Mouse (Mus musculus) neural tube, embryonic 11.5 days (tissue): ENCODE measurements around the gene Fancf. TPM values are rescaled to one million over a fixed set of nuclear protein-coding genes. Genes with fewer than 3 reads are reported as not detected.

Experiments
- ATAC-seq: fragments of 200-750 bp; cut with Nextera tagmentation; 2 replicates; pipeline ENCODE4 v1.8.0; 2017; ENCODE audit warnings: moderate number of reproducible peaks, mild to moderate bottlenecking, moderate TSS enrichment, moderate library complexity; ENCODE audit not compliant: insufficient read depth, low FRiP score, low TSS enrichment
- DNase-seq: peaks from one replicate; pipeline ENCODE4 v3.0.0-alpha.2; 2015; ENCODE audit warnings: low spot score
- H3K27ac ChIP-seq: fragments of 300-500 bp; sonication (generic); 2 replicates; pipeline ENCODE4 v1.5.1; 2014; ENCODE audit warnings: low read depth, mild to moderate bottlenecking, low read length
- H3K27me3 ChIP-seq: fragments of 300-500 bp; sonication (generic); 2 replicates; pipeline ENCODE4 v1.6.1; 2014; ENCODE audit warnings: mild to moderate bottlenecking, low read length, mixed read lengths; ENCODE audit not compliant: control insufficient read depth, insufficient read depth
- H3K36me3 ChIP-seq: fragments of 300-500 bp; sonication (generic); 2 replicates; pipeline ENCODE4 v1.6.1; 2014; ENCODE audit warnings: mild to moderate bottlenecking, low read length, moderate library complexity, mixed read lengths; ENCODE audit not compliant: control insufficient read depth, insufficient read depth
- H3K4me1 ChIP-seq: fragments of 300-500 bp; sonication (generic); 2 replicates; pipeline ENCODE4 v1.6.1; 2014; ENCODE audit warnings: low read length, mixed read lengths; ENCODE audit not compliant: control insufficient read depth, insufficient read depth
- H3K4me2 ChIP-seq: fragments of 300-500 bp; sonication (generic); 2 replicates; pipeline ENCODE4 v1.6.1; 2014; ENCODE audit warnings: low read depth, mild to moderate bottlenecking, moderate library complexity
- H3K4me3 ChIP-seq: fragments of 300-500 bp; sonication (generic); 2 replicates; pipeline ENCODE4 v1.5.1; 2014; ENCODE audit warnings: low read depth, low read length
- H3K9ac ChIP-seq: fragments of 300-500 bp; sonication (generic); 2 replicates; pipeline ENCODE4 v1.6.1; 2014; ENCODE audit warnings: mild to moderate bottlenecking, low read length
- H3K9me3 ChIP-seq: fragments of 300-500 bp; sonication (generic); 2 replicates; pipeline ENCODE4 v1.6.1; 2016; ENCODE audit warnings: low read length; ENCODE audit not compliant: control insufficient read depth
- WGBS: fragments of 180-500 bp; shearing (Covaris S2); extraction: QIAGEN DNeasy Blood & Tissue Kit; methylation state at CpG from one replicate; pipeline ENCODE4 v1.1.7; 2014; 5-methylcytosine and 5-hydroxymethylcytosine counted together
- polyA plus RNA-seq: library from polyadenylated mRNA; unstranded; fragments of >200 nt; fragmentation: Nextera tagmentation; extraction: Ambion mirVana; gene quantifications from 2 replicates; pipeline ENCODE4 v1.2.1, GENCODE M21; 2014

Gene Fancf
- 14.7 and 17.3 TPM in 2 replicates for polyA plus RNA-seq

- peak within 1 kb of the TSS; percentile 76 for H3K4me3 ChIP-seq
- no peaks in the 10 kb centered on the region for H3K27me3 ChIP-seq
- peak within 1 kb of the TSS; percentile 66 for H3K4me2 ChIP-seq
- peak within 1 kb of the TSS; percentile 95 for H3K9ac ChIP-seq
- ATAC-seq (peak; percentile 99), DNase-seq (peak; percentile 98)
- H3K4me1 ChIP-seq = peaks cover 7% of the 10 kb centered on the region; the same call in 1 of the 2 replicates
- peak within 1 kb of the TSS; percentile 98 for H3K27ac ChIP-seq
- H3K9me3 ChIP-seq = no peaks in the 10 kb centered on the region
- under 1% methylated on average over 43 of the region's 43 CpGs for WGBS
- H3K36me3 ChIP-seq = no peaks in the 10 kb centered on the region
Measured at GRCm38 (mm10) chr7:51862097-51862492, at the start of gene Fancf. Gene Fancf (minus strand): TSS chr7:51862267.

- no peaks in the 10 kb centered on the region for H3K4me1 ChIP-seq
- WGBS = 74% methylated on average over 6 of the region's 6 CpGs
- no peak overlapping the region for H3K9ac ChIP-seq
- H3K27me3 ChIP-seq = no peaks in the 10 kb centered on the region
- no peaks in the 10 kb centered on the region for H3K9me3 ChIP-seq
- H3K4me3 ChIP-seq = no peak overlapping the region
- DNase-seq (peak; percentile 16), ATAC-seq (no peak)
- no peak overlapping the region for H3K27ac ChIP-seq
- H3K36me3 ChIP-seq = no peaks in the 10 kb centered on the region
- H3K4me2 ChIP-seq = no peak overlapping the region
Measured at GRCm38 (mm10) chr7:51899066-51899465, 37.0 kb upstream of the Fancf start.

- Histone ChIP-seq H3K4me2 (no peak overlapping the region), H3K4me3 (no peak overlapping the region), H3K9ac (no peak overlapping the region), H3K36me3 (no peaks in the 10 kb centered on the region), H3K27me3 (no peaks in the 10 kb centered on the region), H3K9me3 (no peaks in the 10 kb centered on the region), H3K27ac (0 out of 2 replicates have a peak overlapping the region, but pooled peaks have one; percentile 34), H3K4me1 (no peaks in the 10 kb centered on the region)
- whole genome bisulfite sequencing = 56% methylated on average over 2 of the region's 2 CpGs
- DNase-seq = peak; percentile 16
- ATAC-seq = no peak
Measured at GRCm38 (mm10) chr7:51894939-51895338, 32.9 kb upstream of the Fancf start.

GRCm38 (mm10) chr7:51894133-51894801 lies 32.2 kb upstream of the Fancf start:
- DNase-seq (no peak), ATAC-seq (no peak)
- Histone ChIP-seq H3K4me3 (no peak overlapping the region), H3K4me1 (no peaks in the 10 kb centered on the region), H3K9me3 (no peaks in the 10 kb centered on the region), H3K9ac (no peak overlapping the region), H3K36me3 (no peaks in the 10 kb centered on the region), H3K27ac (no peak overlapping the region), H3K27me3 (no peaks in the 10 kb centered on the region), H3K4me2 (no peak overlapping the region)
- 80% methylated on average over 4 of the region's 4 CpGs for WGBS

GRCm38 (mm10) chr7:51893008-51893407 lies 30.9 kb upstream of the Fancf start:
- H3K9ac ChIP-seq = no peak overlapping the region
- ATAC-seq = no peak
- WGBS = 87% methylated on average over 4 of the region's 4 CpGs
- H3K4me1 ChIP-seq = no peaks in the 10 kb centered on the region
- H3K4me3 ChIP-seq = no peak overlapping the region
- DNase-seq = no peak
- no peaks in the 10 kb centered on the region for H3K36me3 ChIP-seq
- no peaks in the 10 kb centered on the region for H3K27me3 ChIP-seq
- no peak overlapping the region for H3K4me2 ChIP-seq
- H3K27ac ChIP-seq = no peak overlapping the region
- H3K9me3 ChIP-seq = no peaks in the 10 kb centered on the region

- 100% methylated on average over 1 of the region's 1 CpGs for WGBS
- no peaks in the 10 kb centered on the region for H3K27me3 ChIP-seq
- no peak overlapping the region for H3K27ac ChIP-seq
- H3K4me3 ChIP-seq = no peak overlapping the region
- no peak overlapping the region for H3K9ac ChIP-seq
- H3K4me1 ChIP-seq = no peaks in the 10 kb centered on the region
- H3K9me3 ChIP-seq = no peaks in the 10 kb centered on the region
- H3K4me2 ChIP-seq = no peak overlapping the region
- DNase-seq (no peak), ATAC-seq (no peak)
- H3K36me3 ChIP-seq = no peaks in the 10 kb centered on the region
Measured at GRCm38 (mm10) chr7:51892224-51892965, 30.3 kb upstream of the Fancf start.

- Histone ChIP-seq H3K9ac (no peak overlapping the region), H3K27me3 (no peaks in the 10 kb centered on the region), H3K9me3 (no peaks in the 10 kb centered on the region), H3K4me3 (no peak overlapping the region), H3K27ac (no peak overlapping the region), H3K4me1 (no peaks in the 10 kb centered on the region), H3K4me2 (no peak overlapping the region), H3K36me3 (no peaks in the 10 kb centered on the region)
- DNase-seq (no peak), ATAC-seq (no peak)
- WGBS = 92% methylated on average over 7 of the region's 7 CpGs
Measured at GRCm38 (mm10) chr7:51889601-51890000, 27.5 kb upstream of the Fancf start.

GRCm38 (mm10) chr7:51887678-51888567 lies 25.9 kb upstream of the Fancf start:
- ATAC-seq (no peak), DNase-seq (no peak)
- WGBS = 58% methylated on average over 11 of the region's 11 CpGs
- Histone ChIP-seq H3K27ac (0 out of 2 replicates have a peak overlapping the region, but pooled peaks have one; percentile 3), H3K4me2 (no peak overlapping the region), H3K9ac (no peak overlapping the region), H3K4me3 (no peak overlapping the region), H3K27me3 (no peaks in the 10 kb centered on the region), H3K36me3 (no peaks in the 10 kb centered on the region), H3K9me3 (no peaks in the 10 kb centered on the region), H3K4me1 (no peaks in the 10 kb centered on the region)
